Mouse (Mus musculus): ENCODE measurements around the gene Rbm42. TPM values are rescaled to one million over a fixed set of nuclear protein-coding genes. Genes with fewer than 3 reads are reported as not detected.

Rbm42 gene
- total and polyA plus RNA-seq, 3 experiments, result 65.3 to 109 (median 105) TPM

- peak within 1 kb of the TSS; percentile 94 for H3K4me2 ChIP-seq (ENCODE audit: insufficient read depth, low read depth, poor library complexity, severe bottlenecking)
- H3K4me1 ChIP-seq (ENCODE audit: control insufficient read depth in 1 of 2, insufficient read depth in 2 of 2), result peaks cover 2 to 21% of the 10 kb centered on the region in 2 experiments; a peak in 3 of 4 replicates
- peak within 1 kb of the TSS; percentile 37 to 60 (median 37) for H3K4me3 ChIP-seq (replicated peaks in 1 of 3; ENCODE audit: low read depth in 2 of 3, low read length in 2 of 3, poor library complexity in 1 of 3)
- no peaks in the 10 kb centered on the region for H3K9me3 ChIP-seq (replicated peaks; ENCODE audit: low read length)
- in situ Hi-C loops (cut with MboI; ENCODE audit: low pct_ligation_motif_present, low pct_unique_long_range_greater_than_20kb, low sequenced_read_pairs), result no loop called here
- no peaks in the 10 kb centered on the region for H3K36me3 ChIP-seq (replicated peaks in 1 of 2; ENCODE audit: control insufficient read depth in 1 of 2, insufficient read depth in 1 of 2, low read length in 1 of 2)
- TF ChIP-seq TBP (conservative IDR thresholded peaks at IDR 0.05; ENCODE audit: low read depth, low read length), result 0 out of 2 replicates have a peak, but pooled peaks have one; percentile 35
- no peak for TF ChIP-seq POLR2AphosphoS2 (IDR thresholded peaks at IDR 0.05; ENCODE audit: low read depth, low read length)
- peak; percentile 38; the same call in 1 of the 2 replicates for TF ChIP-seq ZNF384 (IDR thresholded peaks at IDR 0.05; ENCODE audit: low read depth, low read length)
- no peak for TF ChIP-seq SMC3 (IDR thresholded peaks at IDR 0.05; ENCODE audit: low read depth, low read length)
- peak; percentile 71; the same call in 1 of the 2 replicates for TF ChIP-seq MXI1 (IDR thresholded peaks at IDR 0.05; ENCODE audit: low read depth, low read length)
- TF ChIP-seq POLR2A (IDR thresholded peaks at IDR 0.05; ENCODE audit: low read depth, low read length), result peak; percentile 63
- peak; percentile 62; the same call in 1 of the 2 replicates for TF ChIP-seq CHD2 (IDR thresholded peaks at IDR 0.05; ENCODE audit: low read length)
- TF ChIP-seq SIN3A (IDR thresholded peaks at IDR 0.05; ENCODE audit: low read length), result peak; percentile 82
- TF ChIP-seq NELFE (IDR thresholded peaks at IDR 0.05; ENCODE audit: low read depth, low read length), result peak; percentile 18
- no peak for TF ChIP-seq JUND (conservative IDR thresholded peaks at IDR 0.05; ENCODE audit: low read depth, low read length)
- peak; percentile 28 for TF ChIP-seq MAX (IDR thresholded peaks at IDR 0.05; ENCODE audit: low read length)
- TF ChIP-seq MAZ (IDR thresholded peaks at IDR 0.05; ENCODE audit: low read depth, low read length), result 0 out of 2 replicates have a peak, but pooled peaks have one; percentile 44
- no peak for TF ChIP-seq ETS1 (conservative IDR thresholded peaks at IDR 0.05; ENCODE audit: low read depth, low read length)
- peak; percentile 65; the same call in 1 of the 2 replicates for TF ChIP-seq CHD1 (IDR thresholded peaks at IDR 0.05; ENCODE audit: low read depth, low read length)
- peak; percentile 94 for DNase-seq (ENCODE audit: extremely low read depth)
- no peaks in the 10 kb centered on the region for H3K27me3 ChIP-seq (replicated peaks)
- H3K9ac ChIP-seq (ENCODE audit: insufficient read depth, low read depth), result peak within 1 kb of the TSS; percentile 35
- dilution Hi-C loops (cut with MboI; ENCODE audit: extremely low pct_ligation_motif_present, extremely low pct_unique_long_range_greater_than_20kb, low sequenced_read_pairs), result no loop called here
- no peaks in the 10 kb centered on the region for H3K79me2 ChIP-seq (replicated peaks; ENCODE audit: control insufficient read depth, extremely low read depth, insufficient read depth, poor library complexity, severe bottlenecking)
- H3K27ac ChIP-seq (ENCODE audit: insufficient read depth, low read depth), result no peak within 1 kb of the TSS
Measured at GRCm38 (mm10) chr7:30698589-30698988, 48.5 kb upstream of the Rbm42 start, which contains the start of gene 2200002J24Rik. Gene 2200002J24Rik (plus strand): TSS chr7:30698926.

DNA sequence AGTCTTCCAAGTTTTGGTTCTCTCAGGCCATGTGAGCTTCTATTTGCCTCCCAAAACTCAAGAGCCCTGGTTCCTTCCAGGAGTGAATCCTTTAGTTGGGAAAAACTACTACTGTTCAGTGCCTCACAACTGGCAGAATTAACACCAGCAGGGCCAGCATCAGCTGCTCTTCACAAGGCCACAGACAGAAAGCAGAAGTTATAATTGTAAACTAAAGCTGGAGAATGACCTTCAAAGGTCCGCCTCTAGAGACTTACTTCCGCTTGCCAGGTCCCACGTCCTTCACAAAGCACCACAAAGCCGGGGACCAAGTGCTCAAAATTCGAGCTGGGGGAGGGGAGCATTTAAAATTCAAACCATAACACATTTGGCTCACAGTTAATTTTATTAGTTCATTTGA lies 48.0 kb upstream of the Rbm42 start:
- H3K36me3 ChIP-seq (replicated peaks in 1 of 2; ENCODE audit: control insufficient read depth in 1 of 2, insufficient read depth in 1 of 2, low read length in 1 of 2), result no peaks in the 10 kb centered on the region
- peak overlapping the region; percentile 35 for H3K9ac ChIP-seq (ENCODE audit: insufficient read depth, low read depth)
- H3K9me3 ChIP-seq (replicated peaks; ENCODE audit: low read length), result no peaks in the 10 kb centered on the region
- peak; percentile 61 for DNase-seq (ENCODE audit: extremely low read depth)
- H3K79me2 ChIP-seq (replicated peaks; ENCODE audit: control insufficient read depth, extremely low read depth, insufficient read depth, poor library complexity, severe bottlenecking), result no peaks in the 10 kb centered on the region
- H3K4me2 ChIP-seq (ENCODE audit: insufficient read depth, low read depth, poor library complexity, severe bottlenecking), result peak overlapping the region; percentile 94
- peaks cover 2 to 21% of the 10 kb centered on the region in 2 experiments; a peak in 3 of 4 replicates for H3K4me1 ChIP-seq (ENCODE audit: control insufficient read depth in 1 of 2, insufficient read depth in 2 of 2)
- 0 out of 2 replicates have a peak, but pooled peaks have one; percentile 7 for TF ChIP-seq EP300 (IDR thresholded peaks at IDR 0.05; ENCODE audit: low read length)
- no peak for TF ChIP-seq JUN (IDR thresholded peaks at IDR 0.05; ENCODE audit: insufficient read depth, low read depth, low read length)
- TF ChIP-seq NELFE (IDR thresholded peaks at IDR 0.05; ENCODE audit: low read depth, low read length), result peak; percentile 15; the same call in 1 of the 2 replicates
- no peak for TF ChIP-seq ZNF384 (IDR thresholded peaks at IDR 0.05; ENCODE audit: low read depth, low read length)
- peak; percentile 48 for TF ChIP-seq ELF1 (IDR thresholded peaks at IDR 0.05; ENCODE audit: low read depth, low read length)
- no peak for TF ChIP-seq KAT2A (IDR thresholded peaks at IDR 0.05; ENCODE audit: insufficient replicate concordance, low read length)
- TF ChIP-seq CTCF (conservative IDR thresholded peaks at IDR 0.05 in 1 of 2, IDR thresholded peaks at IDR 0.05 in 1 of 2; ENCODE audit: low read depth in 2 of 2, low read length in 2 of 2), result no peak
- no peak overlapping the region for H3K27ac ChIP-seq (ENCODE audit: insufficient read depth, low read depth)
- dilution Hi-C loops (cut with MboI; ENCODE audit: extremely low pct_ligation_motif_present, extremely low pct_unique_long_range_greater_than_20kb, low sequenced_read_pairs), result no loop called here
- no peaks in the 10 kb centered on the region for H3K27me3 ChIP-seq (replicated peaks)
- in situ Hi-C loops (cut with MboI; ENCODE audit: low pct_ligation_motif_present, low pct_unique_long_range_greater_than_20kb, low sequenced_read_pairs), result no loop called here
- H3K4me3 ChIP-seq (replicated peaks in 1 of 3; ENCODE audit: low read depth in 2 of 3, low read length in 2 of 3, poor library complexity in 1 of 3), result peak overlapping the region in 1 of 3 experiments; percentile 37

Measured in CH12.LX (cell line).